Mouse (Mus musculus) ES-Bruce4 (cell line): Measurements from ENCODE around the gene Slc28a3.

Experiments
- CTCF ChIP-seq: IDR thresholded peaks from one replicate; pipeline ENCODE4 v1.8.1; 2011; ENCODE audit warnings: low read depth, low read length
- EP300 ChIP-seq: IDR thresholded peaks from 2 replicates; pipeline ENCODE4 v1.6.1; 2011; ENCODE audit warnings: low read depth, low read length; ENCODE audit not compliant: insufficient read depth
- POLR2A ChIP-seq: IDR thresholded peaks from one replicate; pipeline ENCODE4 v1.8.1; 2011; ENCODE audit warnings: low read length; ENCODE audit not compliant: insufficient read depth

DNA sequence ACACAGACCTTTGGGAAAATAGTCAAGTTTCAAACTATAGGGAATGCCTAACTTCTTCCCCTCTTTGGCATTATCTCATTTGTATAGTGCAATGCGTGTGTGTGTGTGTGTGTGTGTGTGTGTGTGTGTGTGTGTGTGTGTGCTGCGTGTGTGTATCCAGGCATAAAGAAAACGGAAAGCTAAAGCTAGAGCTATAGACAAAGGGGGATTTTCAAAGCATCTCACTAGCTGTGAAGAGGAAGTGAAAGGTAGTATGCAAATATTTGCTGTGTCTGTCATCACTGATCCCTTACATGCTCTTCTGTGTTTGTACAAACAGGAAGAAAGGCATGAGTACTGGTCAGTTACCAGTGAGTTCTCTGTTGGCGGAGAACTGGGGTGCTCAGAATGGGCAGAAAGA, 58.8 kb downstream of the Slc28a3 start:
- TF ChIP-seq EP300 (no peak), CTCF (no peak), POLR2A (no peak)
